Mouse (Mus musculus) hindbrain, embryonic 16.5 days (tissue): ENCODE results near the gene Tbc1d13. TPM values are rescaled to one million over a fixed set of nuclear protein-coding genes. Genes with fewer than 3 reads are reported as not detected.
"Not testable (repeated sequence)": the region's sequence is repeated elsewhere in the genome, so short reads cannot be mapped to it uniquely, and the experiment has no call there.

Source experiments
- ATAC-seq: fragments of 200-750 bp; cut with Nextera tagmentation; 2 replicates; pipeline ENCODE4 v1.8.0; 2017; ENCODE audit warnings: moderate TSS enrichment, moderate library complexity
- H3K27ac ChIP-seq: fragments of 300-500 bp; sonication (generic); 2 replicates; pipeline ENCODE4 v1.5.1; 2014; ENCODE audit warnings: low read depth, mild to moderate bottlenecking, control low read depth, low read length, moderate library complexity
- H3K27me3 ChIP-seq: fragments of 300-500 bp; sonication (generic); replicated peaks from 2 replicates; pipeline ENCODE4 v1.6.1; 2014; ENCODE audit warnings: low read length; ENCODE audit not compliant: control insufficient read depth, insufficient read depth
- H3K36me3 ChIP-seq: fragments of 300-500 bp; sonication (generic); 2 replicates; pipeline ENCODE4 v1.6.1; 2014; ENCODE audit warnings: mild to moderate bottlenecking, low read length, moderate library complexity, mixed read lengths; ENCODE audit not compliant: control insufficient read depth, insufficient read depth
- H3K4me1 ChIP-seq: fragments of 300-500 bp; sonication (generic); 2 replicates; pipeline ENCODE4 v1.6.1; 2014; ENCODE audit warnings: low read depth, low read length; ENCODE audit not compliant: control insufficient read depth, insufficient read depth
- H3K4me2 ChIP-seq: fragments of 300-500 bp; sonication (generic); 2 replicates; pipeline ENCODE4 v1.6.1; 2014; ENCODE audit warnings: mild to moderate bottlenecking, low read length, control low read depth, moderate library complexity
- H3K4me3 ChIP-seq: fragments of 300-500 bp; sonication (generic); 2 replicates; pipeline ENCODE4 v1.5.1; 2014; ENCODE audit warnings: mild to moderate bottlenecking, low read length, control low read depth, moderate library complexity
- H3K9ac ChIP-seq: fragments of 300-500 bp; sonication (generic); 2 replicates; pipeline ENCODE4 v1.6.1; 2014; ENCODE audit warnings: low read depth, mild to moderate bottlenecking, control low read depth, low read length, moderate library complexity
- H3K9me3 ChIP-seq: fragments of 300-500 bp; sonication (generic); 2 replicates; pipeline ENCODE4 v1.6.1; 2014; ENCODE audit warnings: mild to moderate bottlenecking, low read length, moderate library complexity; ENCODE audit not compliant: control insufficient read depth
- WGBS: fragments of 180-500 bp; shearing (Covaris S2); extraction: QIAGEN DNeasy Blood & Tissue Kit; methylation state at CpG from one replicate; pipeline ENCODE4 v1.1.7; 2014; 5-methylcytosine and 5-hydroxymethylcytosine counted together
- polyA plus RNA-seq: library from polyadenylated mRNA; unstranded; fragments of >200 nt; fragmentation: Nextera tagmentation; extraction: Ambion mirVana; gene quantifications from 2 replicates; pipeline ENCODE4 v1.2.1, GENCODE M21; 2015

The Tbc1d13 gene
- polyA plus RNA-seq, 1 experiment from 2014 or later, result 8.8 TPM

GRCm38 (mm10) chr2:30134928-30135620 is 1.5 kb downstream of the Tbc1d13 start:
- H3K9ac ChIP-seq, result peak overlapping the region; percentile 87

GRCm38 (mm10) chr2:30136458-30136857 is 2.9 kb downstream of the Tbc1d13 start:
- Histone ChIP-seq H3K9me3 (no peaks in the 10 kb centered on the region), H3K9ac (no peak overlapping the region), H3K27me3 (no peaks in the 10 kb centered on the region), H3K27ac (no peak overlapping the region), H3K4me3 (no peak overlapping the region), H3K36me3 (peaks cover 8% of the 10 kb centered on the region), H3K4me2 (no peak overlapping the region), H3K4me1 (peaks cover 20% of the 10 kb centered on the region)
- ATAC-seq, result no peak
- 92% methylated on average over 10 of the region's 10 CpGs for WGBS

More at GRCm38 (mm10) chr2:30134928-30135620, 1.5 kb downstream of the Tbc1d13 start:
- Histone ChIP-seq H3K36me3 (no peaks in the 10 kb centered on the region; the same call in 1 of the 2 replicates), H3K9me3 (no peaks in the 10 kb centered on the region), H3K4me1 (peaks cover 20% of the 10 kb centered on the region), H3K4me3 (peak overlapping the region; percentile 90), H3K4me2 (peak overlapping the region; percentile 98), H3K27me3 (no peaks in the 10 kb centered on the region), H3K27ac (no peak overlapping the region)
- ATAC-seq, result no peak
- 46% methylated on average over 10 of the region's 10 CpGs for WGBS

GRCm38 (mm10) chr2:30140021-30140420 is 6.5 kb downstream of the Tbc1d13 start:
- not testable (repeated sequence) for H3K9me3 ChIP-seq, H3K4me2 ChIP-seq, H3K27ac ChIP-seq, H3K4me3 ChIP-seq, H3K9ac ChIP-seq, ATAC-seq, H3K27me3 ChIP-seq, H3K4me1 ChIP-seq
- H3K36me3 ChIP-seq, result peaks cover 24% of the 10 kb centered on the region
- WGBS, result 80% methylated on average over 4 of the region's 4 CpGs

- WGBS, result 95% methylated on average over 4 of the region's 4 CpGs
- H3K9me3 ChIP-seq, result no peaks in the 10 kb centered on the region
- no peak overlapping the region for H3K4me2 ChIP-seq
- no peak overlapping the region for H3K9ac ChIP-seq
- no peak overlapping the region for H3K4me3 ChIP-seq
- no peaks in the 10 kb centered on the region for H3K4me1 ChIP-seq
- peaks cover 45% of the 10 kb centered on the region for H3K36me3 ChIP-seq
- no peak for ATAC-seq
- no peaks in the 10 kb centered on the region for H3K27me3 ChIP-seq
- no peak overlapping the region for H3K27ac ChIP-seq
Observed at GRCm38 (mm10) chr2:30144436-30144835, 10.9 kb downstream of the Tbc1d13 start.

GRCm38 (mm10) chr2:30147466-30147865 is 13.9 kb downstream of the Tbc1d13 start:
- ATAC-seq, result no peak
- no peak overlapping the region for H3K27ac ChIP-seq
- WGBS, result 93% methylated on average over 4 of the region's 4 CpGs

GRCm38 (mm10) chr2:30151840-30152239 is 18.3 kb downstream of the Tbc1d13 start:
- ATAC-seq, result no peak
- H3K4me1 ChIP-seq, result no peaks in the 10 kb centered on the region
- no peak overlapping the region for H3K4me2 ChIP-seq
- WGBS, result 84% methylated on average over 11 of the region's 11 CpGs
- no peak overlapping the region for H3K9ac ChIP-seq
- H3K27ac ChIP-seq, result no peak overlapping the region
- H3K9me3 ChIP-seq, result no peaks in the 10 kb centered on the region
- H3K4me3 ChIP-seq, result no peak overlapping the region
- no peaks in the 10 kb centered on the region for H3K27me3 ChIP-seq
- peaks cover 36% of the 10 kb centered on the region for H3K36me3 ChIP-seq

More at GRCm38 (mm10) chr2:30147466-30147865, 13.9 kb downstream of the Tbc1d13 start:
- H3K9me3 ChIP-seq, result no peaks in the 10 kb centered on the region
- H3K36me3 ChIP-seq, result peaks cover 47% of the 10 kb centered on the region
- no peak overlapping the region for H3K9ac ChIP-seq
- H3K27me3 ChIP-seq, result no peaks in the 10 kb centered on the region
- H3K4me1 ChIP-seq, result no peaks in the 10 kb centered on the region
- no peak overlapping the region for H3K4me2 ChIP-seq
- no peak overlapping the region for H3K4me3 ChIP-seq

- Histone ChIP-seq H3K4me1 (no peaks in the 10 kb centered on the region), H3K27ac (no peak overlapping the region), H3K4me3 (no peak overlapping the region), H3K9me3 (no peaks in the 10 kb centered on the region), H3K4me2 (no peak overlapping the region), H3K9ac (no peak overlapping the region), H3K27me3 (no peaks in the 10 kb centered on the region), H3K36me3 (peaks cover 28% of the 10 kb centered on the region)
- WGBS, result 76% methylated on average over 8 of the region's 8 CpGs
- no peak for ATAC-seq
Observed at GRCm38 (mm10) chr2:30152616-30153015, 19.1 kb downstream of the Tbc1d13 start.

- 0 out of 2 replicates have a peak, but pooled peaks have one; percentile 14 for ATAC-seq
- not testable (repeated sequence) for H3K4me1 ChIP-seq, H3K27me3 ChIP-seq, H3K27ac ChIP-seq, H3K36me3 ChIP-seq, H3K9me3 ChIP-seq, H3K4me3 ChIP-seq, H3K9ac ChIP-seq, H3K4me2 ChIP-seq
- 87% methylated on average over 3 of the region's 10 CpGs for WGBS
Observed at GRCm38 (mm10) chr2:30159871-30160270, 26.3 kb downstream of the Tbc1d13 start.

GRCm38 (mm10) chr2:30161809-30162208 is 28.3 kb downstream of the Tbc1d13 start:
- no peaks in the 10 kb centered on the region for H3K9me3 ChIP-seq
- no peak for ATAC-seq

More at GRCm38 (mm10) chr2:30161809-30162208, 28.3 kb downstream of the Tbc1d13 start:
- Histone ChIP-seq H3K36me3 (no peaks in the 10 kb centered on the region), H3K9ac (no peak overlapping the region), H3K4me3 (no peak overlapping the region), H3K4me2 (no peak overlapping the region), H3K27ac (no peak overlapping the region), H3K4me1 (no peaks in the 10 kb centered on the region), H3K27me3 (no peaks in the 10 kb centered on the region)
